Mouse (Mus musculus): ENCODE data around the gene Cacng7.
"Not testable (repeated sequence)": the region's sequence is repeated elsewhere in the genome, so short reads cannot be mapped to it uniquely, and the experiment has no call there.

The Cacng7 gene

GRCm38 (mm10) chr7:3389444-3390412 is 57.0 kb downstream of the Cacng7 start:
- in situ Hi-C loops (cut with MboI) = no loop called here

- in situ Hi-C loops (cut with MboI) = no loop called here
These were observed 57.8 kb downstream of the Cacng7 start, which contains the start of gene Cacng8 for GRCm38 (mm10) chr7:3390413-3391080. TSS of gene Cacng8 (plus strand) at chr7:3390683.

GRCm38 (mm10) chr7:3391081-3391451 is 58.3 kb downstream of the Cacng7 start:
- in situ Hi-C loops (cut with MboI) = no loop called here

- in situ Hi-C loops (cut with MboI) = no loop called here
These were observed 59.1 kb downstream of the Cacng7 start for GRCm38 (mm10) chr7:3391809-3392208.

- in situ Hi-C loops (cut with MboI) = no loop called here
These were observed 64.6 kb downstream of the Cacng7 start for GRCm38 (mm10) chr7:3397355-3397754.

GRCm38 (mm10) chr7:3397797-3398196 is 65.0 kb downstream of the Cacng7 start:
- in situ Hi-C loops (cut with MboI) = no loop called here

GRCm38 (mm10) chr7:3398363-3398762 is 65.6 kb downstream of the Cacng7 start:
- in situ Hi-C loops (cut with MboI) = not testable (repeated sequence)

GRCm38 (mm10) chr7:3399937-3400336 is 67.2 kb downstream of the Cacng7 start:
- in situ Hi-C loops (cut with MboI) = no loop called here

- in situ Hi-C loops (cut with MboI) = no loop called here
These were observed 77.2 kb downstream of the Cacng7 start for GRCm38 (mm10) chr7:3409729-3410520.

- in situ Hi-C loops (cut with MboI) = no loop called here
These were observed 78.6 kb downstream of the Cacng7 start for GRCm38 (mm10) chr7:3411160-3411941.

- in situ Hi-C loops (cut with MboI) = no loop called here
These were observed 79.3 kb downstream of the Cacng7 start for GRCm38 (mm10) chr7:3412036-3412435.

GRCm38 (mm10) chr7:3414888-3415287 is 82.1 kb downstream of the Cacng7 start:
- in situ Hi-C loops (cut with MboI) = no loop called here

- in situ Hi-C loops (cut with MboI) = no loop called here
These were observed 82.6 kb downstream of the Cacng7 start for GRCm38 (mm10) chr7:3415378-3415777.
